Comparison of ENCODE assay signal across 8 mouse cellular contexts in genomic region chr2:158258781-158259180, GRCm38 (mm10). TPM values are rescaled to one million over a fixed set of nuclear protein-coding genes. Genes with fewer than 3 reads are reported as not detected.
DNase-seq lines count a peak whose midpoint lies in the region; ATAC-seq lines count a peak whose summit lies in the region.

No protein-coding gene starts in this region.

- H3K27me3 ChIP-seq in forebrain, embryonic 12.5 days, result peaks cover 10% of the 10 kb centered on the region; the same call in 1 of the 2 replicates
- H3K27me3 ChIP-seq in hindbrain, embryonic 16.5 days (replicated peaks; ENCODE audit: control insufficient read depth, insufficient read depth, low read length), result no peaks in the 10 kb centered on the region
- H3K27me3 ChIP-seq in limb, embryonic 11.5 days (ENCODE audit: control insufficient read depth, insufficient read depth, low read length), result no peaks in the 10 kb centered on the region
- H3K27me3 ChIP-seq in stomach, embryonic 15.5 days (replicated peaks), result no peaks in the 10 kb centered on the region

- WGBS in forebrain, embryonic 12.5 days, result 14% methylated on average over 12 of the region's 12 CpGs
- 22% methylated on average over 12 of the region's 12 CpGs for WGBS in hindbrain, embryonic 16.5 days
- 12% methylated on average over 12 of the region's 12 CpGs for WGBS in limb, embryonic 11.5 days
- WGBS in stomach, embryonic 15.5 days, result 19% methylated on average over 12 of the region's 12 CpGs

- peak; percentile 45 for DNase-seq in layer of hippocampus, adult 11-12 months (ENCODE audit: low spot score)
- DNase-seq in layer of hippocampus, adult 9-11 months, result no peak
- peak; percentile 31 for DNase-seq in c-Kit-negative CD71-positive TER-119-positive erythroid progenitor cells, embryonic 14.5 days (ENCODE audit: low read depth, low spot score)
- peak; percentile 87 for DNase-seq in limb, embryonic 11.5 days (ENCODE audit: low spot score)
- peak; percentile 5 to 28 for DNase-seq in monocyte, adult 2 months (ENCODE audit: low read depth in 1 of 2, low spot score in 2 of 2)

- peaks cover 14% of the 10 kb centered on the region for H3K4me1 ChIP-seq in forebrain, embryonic 12.5 days
- H3K4me1 ChIP-seq in hindbrain, embryonic 16.5 days (ENCODE audit: control insufficient read depth, insufficient read depth, low read depth, low read length), result no peaks in the 10 kb centered on the region
- 0 out of 2 replicates have a peak, but pooled peaks cover 2% of the 10 kb centered on the region for H3K4me1 ChIP-seq in limb, embryonic 11.5 days (ENCODE audit: control insufficient read depth, insufficient read depth, low read length)
- H3K4me1 ChIP-seq in stomach, embryonic 15.5 days, result peaks cover 16% of the 10 kb centered on the region; the same call in 1 of the 2 replicates

- 0 out of 2 replicates have a peak, but pooled peaks have one; percentile 33 for ATAC-seq in forebrain, embryonic 12.5 days (ENCODE audit: low FRiP score)
- ATAC-seq in hindbrain, embryonic 16.5 days, result 0 out of 2 replicates have a peak, but pooled peaks have one; percentile 54
- peak; percentile 33; the same call in 1 of the 2 replicates for ATAC-seq in limb, embryonic 11.5 days (ENCODE audit: insufficient number of reproducible peaks, low FRiP score, low TSS enrichment, low read depth)
- ATAC-seq in stomach, embryonic 15.5 days (ENCODE audit: insufficient read depth, low FRiP score, low read depth), result 0 out of 2 replicates have a peak, but pooled peaks have one; percentile 19

- no peaks in the 10 kb centered on the region for H3K9me3 ChIP-seq in forebrain, embryonic 12.5 days
- no peaks in the 10 kb centered on the region for H3K9me3 ChIP-seq in hindbrain, embryonic 16.5 days (ENCODE audit: control insufficient read depth, low read length)
- no peaks in the 10 kb centered on the region for H3K9me3 ChIP-seq in limb, embryonic 11.5 days (ENCODE audit: control insufficient read depth, low read length)
- H3K9me3 ChIP-seq in stomach, embryonic 15.5 days, result no peaks in the 10 kb centered on the region

- no peak overlapping the region for H3K4me3 ChIP-seq in forebrain, embryonic 12.5 days (replicated peaks)
- H3K4me3 ChIP-seq in hindbrain, embryonic 16.5 days (ENCODE audit: low read length), result no peak overlapping the region
- no peak overlapping the region for H3K4me3 ChIP-seq in limb, embryonic 11.5 days (ENCODE audit: low read depth, low read length)
- H3K4me3 ChIP-seq in stomach, embryonic 15.5 days (replicated peaks), result no peak overlapping the region

- no peak overlapping the region for H3K4me2 ChIP-seq in forebrain, embryonic 12.5 days
- no peak overlapping the region for H3K4me2 ChIP-seq in hindbrain, embryonic 16.5 days (ENCODE audit: low read length)
- no peak overlapping the region for H3K4me2 ChIP-seq in limb, embryonic 11.5 days (ENCODE audit: low read depth, severe bottlenecking)
- no peak overlapping the region for H3K4me2 ChIP-seq in stomach, embryonic 15.5 days

- no peak overlapping the region for H3K9ac ChIP-seq in forebrain, embryonic 12.5 days
- no peak overlapping the region for H3K9ac ChIP-seq in hindbrain, embryonic 16.5 days (ENCODE audit: low read depth, low read length)
- H3K9ac ChIP-seq in limb, embryonic 11.5 days (ENCODE audit: low read length), result no peak overlapping the region
- no peak overlapping the region for H3K9ac ChIP-seq in stomach, embryonic 15.5 days

- no peaks in the 10 kb centered on the region for H3K36me3 ChIP-seq in forebrain, embryonic 12.5 days (replicated peaks)
- H3K36me3 ChIP-seq in hindbrain, embryonic 16.5 days (ENCODE audit: control insufficient read depth, insufficient read depth, low read length), result no peaks in the 10 kb centered on the region
- no peaks in the 10 kb centered on the region for H3K36me3 ChIP-seq in limb, embryonic 11.5 days (ENCODE audit: control insufficient read depth, insufficient read depth, low read length)
- no peaks in the 10 kb centered on the region for H3K36me3 ChIP-seq in stomach, embryonic 15.5 days

- no peak overlapping the region for H3K27ac ChIP-seq in forebrain, embryonic 12.5 days
- H3K27ac ChIP-seq in hindbrain, embryonic 16.5 days (ENCODE audit: low read depth, low read length), result no peak overlapping the region
- no peak overlapping the region for H3K27ac ChIP-seq in limb, embryonic 11.5 days (replicated peaks; ENCODE audit: low read depth, low read length)
- H3K27ac ChIP-seq in stomach, embryonic 15.5 days, result no peak overlapping the region

RNA-seq across cellular contexts. Expression of gene Bpi, which starts 0.9 kb away (rescaled TPM):
- polyA plus RNA-seq in forebrain, embryonic 12.5 days (2016; fragmentation: Nextera tagmentation; extraction: Ambion mirVana), result not detected in 2 replicates
- polyA plus RNA-seq in hindbrain, embryonic 16.5 days (2015; fragmentation: Nextera tagmentation; extraction: Ambion mirVana), result not detected in 2 replicates
- polyA plus RNA-seq in limb, embryonic 11.5 days (2014; fragmentation: Nextera tagmentation; extraction: Ambion mirVana), result not detected in 2 replicates
- polyA plus RNA-seq in stomach, embryonic 15.5 days (2015; fragmentation: Nextera tagmentation; extraction: Ambion mirVana), result not detected in 2 replicates

RNA-seq across cellular contexts. Expression of gene D630003M21Rik, which starts 29.8 kb away (rescaled TPM):
- polyA plus RNA-seq in forebrain, embryonic 12.5 days (2016; fragmentation: Nextera tagmentation; extraction: Ambion mirVana), result 3.3 and 3.4 TPM in 2 replicates
- 1.9 and 2.1 TPM in 2 replicates for polyA plus RNA-seq in hindbrain, embryonic 16.5 days (2015; fragmentation: Nextera tagmentation; extraction: Ambion mirVana)
- 2.3 and 3.2 TPM in 2 replicates for polyA plus RNA-seq in limb, embryonic 11.5 days (2014; fragmentation: Nextera tagmentation; extraction: Ambion mirVana)
- 3.8 TPM in 2 replicates for polyA plus RNA-seq in stomach, embryonic 15.5 days (2015; fragmentation: Nextera tagmentation; extraction: Ambion mirVana)

RNA-seq across cellular contexts. Expression of gene Lbp, which starts 47.5 kb away (rescaled TPM):
- polyA plus RNA-seq in forebrain, embryonic 12.5 days (2016; fragmentation: Nextera tagmentation; extraction: Ambion mirVana), result 1.5 and 2.3 TPM in 2 replicates
- polyA plus RNA-seq in hindbrain, embryonic 16.5 days (2015; fragmentation: Nextera tagmentation; extraction: Ambion mirVana), result 6.2 TPM in 2 replicates
- 3.1 and 4.0 TPM in 2 replicates for polyA plus RNA-seq in limb, embryonic 11.5 days (2014; fragmentation: Nextera tagmentation; extraction: Ambion mirVana)
- 6.0 and 8.2 TPM in 2 replicates for polyA plus RNA-seq in stomach, embryonic 15.5 days (2015; fragmentation: Nextera tagmentation; extraction: Ambion mirVana)
